Mouse (Mus musculus) urinary bladder, postnatal 4 days (tissue): ENCODE results near the gene Grin3b.

ENCODE experiments used
- DNase-seq, 2 experiments: peaks; one replicate each; pipeline ENCODE4 v3.0.0; 2021 to 2022; ENCODE audit warnings: low spot score in 2 of 2

Grin3b gene

GRCm38 (mm10) chr10:79988506-79989271, 18.2 kb downstream of the Grin3b start, which contains the start of gene Cnn2:
Cnn2 (plus strand) TSS chr10:79988584.
- peak; percentile 74 to 77 for DNase-seq

- DNase-seq: no peak
Observed at GRCm38 (mm10) chr10:79989272-79989786, 18.8 kb downstream of the Grin3b start.

- DNase-seq: no peak
Observed at GRCm38 (mm10) chr10:79989870-79990269, 19.4 kb downstream of the Grin3b start.

DNA sequence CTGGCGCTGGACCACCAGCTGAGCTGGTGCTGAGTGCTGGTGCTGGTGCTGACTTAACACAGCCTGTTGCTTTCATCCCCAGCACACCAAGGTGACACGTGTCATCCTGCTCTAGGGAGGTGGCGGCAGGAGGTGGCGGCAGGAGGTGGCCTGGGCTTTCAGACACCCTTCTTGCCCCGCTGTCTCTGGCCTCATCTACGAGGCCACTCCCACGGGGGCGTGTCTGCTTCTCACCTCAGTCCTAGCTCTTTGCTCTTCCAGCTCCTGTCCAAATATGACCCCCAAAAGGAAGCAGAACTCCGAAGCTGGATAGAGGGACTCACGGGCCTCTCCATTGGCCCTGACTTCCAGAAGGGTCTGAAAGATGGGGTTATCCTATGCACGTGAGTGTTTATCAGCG, 20.6 kb downstream of the Grin3b start:
- DNase-seq: no peak

GRCm38 (mm10) chr10:79991548-79991947, 21.0 kb downstream of the Grin3b start:
- no peak for DNase-seq

GRCm38 (mm10) chr10:79994397-79995115, 24.0 kb downstream of the Grin3b start:
- DNase-seq: no peak

DNA sequence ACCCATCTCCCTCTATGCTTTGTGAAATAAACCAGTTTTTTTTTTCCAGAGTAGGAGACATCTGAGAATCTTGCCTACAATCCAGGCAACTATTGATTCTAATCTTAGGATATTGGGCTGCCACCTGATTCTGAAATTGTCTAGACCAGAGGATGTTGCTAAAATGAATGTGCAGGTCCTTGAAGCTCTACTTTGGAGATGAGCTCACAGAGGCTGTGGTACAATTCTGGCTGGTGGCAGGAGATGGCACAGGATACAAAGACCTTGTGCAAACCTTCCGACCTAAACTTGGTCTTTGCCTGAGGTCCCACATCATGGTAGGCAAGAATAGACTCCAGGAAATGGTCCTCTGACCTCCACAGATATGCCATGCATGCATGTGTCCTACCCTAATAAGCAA, 25.1 kb downstream of the Grin3b start:
- no peak for DNase-seq

DNA sequence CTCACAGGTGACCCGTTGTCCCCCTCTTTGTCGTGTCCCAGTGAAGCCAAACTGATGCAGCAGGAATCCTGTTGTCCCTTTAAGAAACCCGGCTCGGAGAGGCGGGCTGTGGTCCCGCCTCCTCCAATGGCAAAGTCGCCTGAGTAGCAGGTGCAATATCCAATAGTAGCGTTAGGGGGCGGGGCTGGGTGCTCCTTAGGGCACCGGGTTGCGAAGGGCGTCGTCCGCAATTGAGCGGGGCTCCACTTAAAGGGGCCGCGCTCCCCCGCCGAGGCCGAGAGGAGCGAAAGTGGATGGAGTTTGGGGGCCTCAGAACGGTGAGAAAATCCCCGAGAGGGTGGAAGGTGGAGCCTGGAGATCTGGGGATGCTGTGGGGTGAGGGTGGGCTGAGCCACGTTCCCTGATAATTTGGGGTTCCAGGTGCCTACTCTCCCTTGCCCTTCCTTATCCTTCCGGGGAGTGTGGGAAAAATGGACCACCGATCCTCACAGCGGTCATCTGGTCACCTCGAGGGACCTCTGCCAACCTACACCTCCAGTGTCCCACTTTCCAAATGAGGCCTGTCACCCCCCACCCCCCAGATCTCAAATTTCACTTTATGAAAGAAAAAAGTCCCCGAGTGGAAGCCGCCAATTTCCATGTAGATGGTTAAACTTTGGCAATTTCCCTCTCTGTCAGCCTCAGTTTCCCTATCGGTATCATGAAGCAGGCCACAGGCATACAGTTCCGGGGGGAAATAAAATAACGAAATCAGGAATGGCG, 25.9 kb downstream of the Grin3b start, which contains the start of gene Abca7:
Abca7 (plus strand) TSS at position 223 of the 762 bp plus-strand sequence.
- DNase-seq: peak; percentile 91 to 99

GRCm38 (mm10) chr10:79997034-79997760, 26.7 kb downstream of the Grin3b start:
- DNase-seq: no peak

- DNase-seq: no peak
Observed at GRCm38 (mm10) chr10:79997819-79998218, 27.3 kb downstream of the Grin3b start.

DNA sequence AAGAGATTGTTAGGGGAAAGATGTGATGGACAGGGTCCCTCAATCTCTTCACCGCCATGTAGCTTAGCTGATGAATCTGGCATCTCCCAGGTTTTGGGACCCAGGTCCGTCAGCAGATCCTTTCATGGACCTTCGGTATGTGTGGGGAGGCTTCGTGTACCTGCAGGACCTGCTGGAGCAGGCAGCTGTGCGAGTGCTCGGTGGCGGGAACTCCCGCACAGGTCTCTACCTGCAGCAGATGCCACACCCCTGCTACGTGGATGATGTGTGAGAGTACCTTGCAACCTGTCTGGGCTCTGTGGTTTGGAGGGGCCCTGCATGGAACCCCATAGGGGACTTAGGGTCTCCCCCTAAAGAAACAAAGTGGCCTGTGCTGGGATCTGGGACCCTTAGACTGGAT, 31.4 kb downstream of the Grin3b start:
- DNase-seq: no peak

DNA sequence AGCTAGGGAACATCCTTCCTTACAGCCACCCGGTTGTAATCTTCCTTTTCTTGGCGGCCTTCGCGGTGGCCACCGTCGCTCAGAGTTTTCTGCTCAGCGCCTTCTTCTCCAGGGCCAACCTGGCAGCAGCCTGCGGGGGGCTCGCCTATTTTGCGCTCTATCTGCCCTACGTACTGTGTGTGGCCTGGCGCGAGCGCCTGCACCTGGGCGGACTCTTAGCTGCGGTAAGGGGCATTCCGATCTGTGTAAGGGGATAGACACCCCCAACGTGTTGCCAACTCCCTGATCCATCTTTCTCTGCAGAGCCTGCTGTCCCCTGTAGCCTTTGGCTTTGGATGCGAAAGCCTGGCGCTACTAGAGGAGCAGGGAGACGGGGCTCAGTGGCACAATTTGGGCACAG, 32.3 kb downstream of the Grin3b start:
- no peak for DNase-seq

DNA sequence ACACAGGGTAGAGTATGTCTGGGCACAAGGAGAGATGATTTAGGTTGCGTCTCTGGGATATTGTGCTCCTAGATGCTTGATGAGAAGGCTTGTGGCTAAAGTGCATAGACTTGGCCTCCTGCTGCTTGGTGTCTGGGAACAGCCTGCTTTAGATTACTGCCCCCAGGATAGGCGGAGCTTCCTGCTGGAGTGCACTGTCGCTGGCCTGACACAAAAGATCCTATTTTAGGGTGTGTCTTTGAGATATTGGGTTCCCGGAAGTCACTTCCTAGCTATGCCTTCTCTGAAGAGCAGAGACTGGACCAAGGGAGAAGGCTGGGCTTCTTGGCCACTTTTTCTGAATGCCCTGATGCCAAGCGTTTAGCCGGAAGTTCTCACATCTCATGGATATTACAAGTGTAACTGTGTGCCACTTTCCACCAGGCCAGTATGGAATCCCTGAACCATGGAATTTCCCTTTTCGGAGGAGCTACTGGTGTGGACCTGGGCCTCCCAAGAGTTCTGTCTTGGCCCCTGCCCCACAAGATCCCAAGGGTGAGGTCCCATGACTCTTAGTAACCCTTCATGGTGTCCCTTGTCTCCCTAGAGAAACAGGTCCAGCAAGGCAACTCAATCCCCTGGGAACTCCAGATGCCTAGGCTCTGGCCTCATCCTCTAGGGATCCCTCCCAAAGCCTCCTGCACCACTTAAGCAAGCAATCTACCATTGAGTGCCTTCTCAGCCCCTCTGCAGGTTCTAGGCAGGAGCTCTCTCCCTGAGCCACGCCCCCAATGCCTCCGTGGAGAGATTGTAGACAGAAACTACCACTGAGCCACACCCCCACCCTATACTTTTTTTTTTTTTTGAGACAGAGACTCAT, 33.1 kb downstream of the Grin3b start:
- no peak for DNase-seq

DNA sequence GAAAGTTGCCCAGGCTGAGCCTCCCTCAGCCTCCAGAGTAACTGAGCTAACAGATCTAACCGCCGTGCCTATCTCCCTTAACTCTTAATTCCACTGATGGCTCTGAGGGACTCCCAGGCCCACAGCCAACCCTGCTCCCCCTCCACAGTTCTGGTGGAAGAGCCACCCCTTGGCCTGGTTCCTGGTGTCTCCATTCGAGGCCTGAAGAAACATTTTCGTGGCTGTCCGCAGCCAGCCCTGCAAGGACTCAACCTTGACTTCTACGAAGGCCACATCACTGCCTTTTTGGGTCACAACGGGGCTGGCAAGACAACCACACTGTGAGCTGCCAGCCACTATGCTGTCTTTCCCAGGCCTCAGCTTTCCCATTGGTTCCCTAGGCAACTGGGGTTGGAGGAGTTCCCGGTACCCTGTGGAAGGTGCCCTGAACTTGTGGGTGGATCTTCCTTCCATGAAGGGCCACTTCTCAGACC, 33.8 kb downstream of the Grin3b start:
- DNase-seq: no peak

- DNase-seq: no peak
Observed at GRCm38 (mm10) chr10:80011740-80012139, 41.2 kb downstream of the Grin3b start.

DNA sequence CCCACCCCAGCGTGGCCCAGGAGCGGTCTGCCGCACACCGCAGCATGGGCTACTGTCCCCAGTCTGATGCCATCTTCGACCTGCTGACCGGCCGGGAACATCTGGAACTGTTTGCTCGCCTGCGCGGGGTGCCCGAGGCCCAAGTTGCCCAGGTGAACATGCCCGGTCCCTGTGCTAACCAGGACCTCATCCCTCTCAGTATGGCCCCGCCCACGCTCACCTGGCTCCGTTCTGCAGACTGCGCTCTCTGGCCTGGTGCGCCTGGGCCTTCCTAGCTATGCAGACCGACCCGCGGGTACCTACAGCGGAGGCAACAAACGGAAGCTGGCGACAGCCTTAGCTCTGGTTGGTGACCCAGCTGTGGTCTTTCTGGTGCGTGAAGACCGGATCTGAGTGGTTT, 43.1 kb downstream of the Grin3b start:
- no peak for DNase-seq

DNA sequence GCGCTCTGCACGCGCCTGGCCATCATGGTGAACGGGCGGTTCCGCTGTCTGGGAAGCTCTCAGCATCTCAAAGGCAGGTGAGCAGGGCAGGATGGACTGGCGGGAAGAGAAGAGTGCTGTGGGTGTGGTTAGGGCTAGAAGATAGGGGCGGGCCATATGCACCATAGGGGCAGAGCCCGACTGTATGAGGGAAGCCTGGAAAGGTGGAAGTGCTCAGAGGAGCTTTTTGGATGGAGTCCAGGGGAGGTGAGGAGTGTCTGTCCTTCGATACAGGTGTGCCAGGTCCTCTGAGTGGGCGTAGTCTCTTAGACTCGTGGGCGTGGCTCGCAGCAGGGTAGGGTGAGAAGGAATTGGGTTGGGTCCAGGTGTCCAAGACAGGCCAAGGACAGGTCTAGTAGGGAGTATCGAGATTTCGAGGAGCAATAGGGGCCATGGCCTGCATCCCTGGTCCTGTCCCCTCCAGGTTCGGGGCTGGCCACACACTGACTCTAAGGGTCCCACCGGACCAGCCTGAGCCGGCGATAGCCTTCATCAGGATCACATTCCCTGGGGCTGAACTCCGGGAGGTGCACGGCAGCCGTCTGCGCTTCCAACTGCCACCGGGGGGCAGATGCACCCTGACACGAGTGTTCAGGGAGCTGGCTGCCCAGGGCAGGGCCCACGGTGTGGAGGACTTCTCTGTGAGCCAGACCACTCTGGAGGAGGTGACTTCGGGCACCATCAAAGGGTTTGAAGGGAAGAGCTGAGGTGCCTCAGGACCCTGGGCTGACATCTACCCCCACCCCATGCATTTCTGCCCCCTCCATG, 44.2 kb downstream of the Grin3b start:
- DNase-seq: no peak

DNA sequence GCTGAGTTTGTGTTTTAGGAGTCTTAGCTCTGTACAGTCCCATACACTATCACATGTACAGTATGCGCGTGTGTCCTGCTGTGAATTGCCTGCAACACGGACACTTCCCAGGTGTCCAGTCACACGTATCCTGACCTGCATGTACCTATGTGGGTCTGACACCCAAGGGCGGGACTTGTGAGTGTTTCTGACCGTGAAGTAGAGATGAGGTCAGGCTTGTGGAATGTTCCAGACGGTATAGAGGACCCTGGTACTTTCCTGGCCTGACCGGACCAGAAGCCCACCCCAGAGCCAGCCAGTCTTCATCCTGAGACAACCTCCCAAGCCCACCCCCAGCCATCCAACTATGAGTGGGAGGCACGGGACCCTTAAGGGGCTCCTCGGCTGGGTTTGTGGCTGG, 45.1 kb downstream of the Grin3b start:
- no peak for DNase-seq

DNA sequence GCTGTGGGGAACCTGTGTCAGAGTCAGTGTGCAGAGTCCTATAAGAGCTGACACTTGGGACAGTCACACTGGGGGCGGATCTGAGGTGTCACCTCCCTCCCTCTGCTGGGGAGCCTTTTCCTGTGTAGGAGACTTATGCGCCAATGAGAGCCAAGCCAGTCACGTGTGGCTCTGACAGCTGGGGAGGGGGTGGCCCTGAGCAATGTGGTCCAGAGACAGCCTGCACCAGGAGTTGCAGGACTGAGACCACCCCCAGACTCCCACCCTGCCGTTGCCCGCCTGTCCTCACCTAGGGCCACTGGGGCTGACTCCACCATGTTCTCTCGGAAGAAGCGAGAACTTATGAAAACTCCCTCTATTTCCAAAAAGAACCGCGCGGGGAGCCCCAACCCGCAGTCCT, 46.0 kb downstream of the Grin3b start, which contains the start of gene Arhgap45:
Arhgap45 (plus strand) TSS at position 143 of the 400 bp plus-strand sequence.
- DNase-seq: no peak
